Mouse (Mus musculus) Muller cell, postnatal 12 days (primary cell): ENCODE measurements at regions not wholly inside any gene's neighbourhood (a gene's known extent, or its start where the extent isn't known, plus 50 kb on each side); places are given as distances from the start of the nearest gene placed in this dataset.
"Not testable (repeated sequence)": the region's sequence is repeated elsewhere in the genome, so short reads cannot be mapped to it uniquely, and the experiment has no call there.

Experiments
- DNase-seq: peaks from one replicate; pipeline ENCODE4 v3.0.0-alpha.2; 2015; ENCODE audit errors: inconsistent ontology term

- DNase-seq: no peak
Measured at GRCm38 (mm10) chr16:15368383-15369163, 51.3 kb downstream of the Gm21897 start.

GRCm38 (mm10) chr16:15372844-15373243 lies 55.6 kb downstream of the Gm21897 start:
- DNase-seq: no peak

GRCm38 (mm10) chr16:15373961-15374360 lies 56.7 kb downstream of the Gm21897 start:
- DNase-seq: no peak

- no peak for DNase-seq
Measured at GRCm38 (mm10) chr16:15385557-15386240, 68.4 kb downstream of the Gm21897 start.

DNA sequence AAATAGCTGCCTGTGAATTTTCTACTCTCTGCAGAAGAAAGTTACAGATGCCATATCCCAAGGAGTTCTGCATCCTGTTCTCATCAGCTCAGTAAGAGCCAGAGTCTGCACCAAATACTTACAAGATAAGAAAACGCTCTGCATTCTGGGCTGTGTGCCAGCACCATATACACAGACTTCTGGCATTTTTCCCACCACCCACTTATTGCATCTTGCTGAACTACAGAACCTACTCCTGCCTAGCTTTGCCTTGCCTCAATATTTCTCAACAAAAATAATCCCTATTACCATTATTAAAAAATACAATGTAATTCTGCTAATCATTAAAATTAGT lies 69.0 kb downstream of the Gm21897 start:
- DNase-seq: no peak

DNA sequence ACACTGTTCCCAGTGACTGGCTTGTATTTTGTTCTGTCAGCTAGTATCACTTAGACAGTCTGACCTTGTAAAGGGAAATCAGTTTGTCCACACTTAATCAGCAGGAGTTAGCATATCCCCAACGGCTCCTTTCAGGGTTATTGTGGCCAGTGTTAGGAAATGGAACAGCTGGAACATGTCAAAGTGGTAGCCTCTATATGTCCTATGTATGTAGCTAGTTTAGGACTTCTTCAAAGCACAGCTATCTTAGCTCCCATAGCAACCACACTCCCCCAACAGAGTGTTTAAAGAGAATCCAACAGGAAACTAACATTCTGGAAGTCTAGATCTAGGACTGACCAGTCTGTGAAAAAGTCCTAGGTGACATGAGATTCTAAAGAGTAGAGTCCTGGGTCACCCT lies 72.6 kb downstream of the Gm21897 start:
- DNase-seq: no peak

GRCm38 (mm10) chr16:15430352-15430751 lies 113.1 kb downstream of the Gm21897 start:
- no peak for DNase-seq

DNA sequence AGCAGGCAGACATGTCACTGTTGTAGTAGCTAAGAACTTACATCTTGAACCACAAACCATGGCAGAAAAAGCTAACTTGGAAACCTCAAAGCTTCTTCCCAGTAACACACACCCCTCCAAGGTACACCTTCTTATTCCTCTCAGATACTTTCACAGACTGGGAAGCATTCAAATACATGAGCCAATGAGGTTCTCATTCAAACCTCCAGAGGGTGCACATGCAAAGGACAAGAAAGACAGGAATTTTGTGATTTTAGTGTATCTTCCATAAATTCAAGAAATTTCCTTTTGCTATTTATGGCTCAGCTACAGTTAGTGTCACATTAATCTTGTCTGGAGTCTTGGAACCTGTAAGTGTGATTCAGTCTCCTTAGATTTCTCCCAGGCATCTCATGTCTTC lies 115.4 kb downstream of the Gm21897 start:
- peak; percentile 1 for DNase-seq

DNA sequence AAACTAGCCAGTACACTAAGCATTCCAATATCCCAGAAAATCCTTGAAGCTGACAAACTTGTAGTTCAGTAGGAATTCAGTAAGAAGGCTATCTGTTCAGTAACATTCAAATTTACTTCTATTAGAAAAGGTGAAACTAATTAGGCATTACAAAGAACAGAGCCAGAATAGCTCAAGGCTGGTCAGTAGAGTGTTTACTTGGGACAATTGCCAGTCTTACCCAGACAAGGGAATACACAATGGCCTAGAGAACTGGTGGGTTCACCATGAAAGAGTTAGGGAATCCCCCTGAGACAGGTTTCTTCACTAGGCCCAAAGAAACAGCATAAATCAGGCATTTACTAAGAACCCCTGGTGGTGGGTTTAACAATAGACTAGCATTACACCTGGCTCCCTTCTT lies 145.6 kb downstream of the Gm21897 start:
- DNase-seq: not testable (repeated sequence)

GRCm38 (mm10) chr16:15473875-15474274 lies 156.6 kb downstream of the Gm21897 start:
- no peak for DNase-seq

DNA sequence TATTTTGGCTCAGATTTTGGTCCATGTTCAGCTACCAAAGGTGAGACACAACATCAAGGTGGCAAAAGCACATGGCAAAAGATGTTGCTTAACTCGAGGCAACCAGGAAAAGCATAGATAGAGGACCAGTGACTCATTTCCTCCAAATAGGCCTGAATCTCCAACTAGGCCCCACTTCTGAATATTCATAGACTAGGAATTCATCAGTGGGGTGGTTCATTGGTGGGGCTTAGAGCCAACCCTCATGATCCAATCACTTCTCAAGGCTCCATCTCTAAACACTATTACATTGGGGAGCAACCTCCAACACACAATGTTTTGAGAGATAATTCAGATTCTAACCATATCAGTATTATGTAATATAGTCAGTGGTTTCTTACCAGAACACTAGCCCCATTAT lies 161.6 kb downstream of the Gm21897 start:
- peak; percentile 8 for DNase-seq

GRCm38 (mm10) chr16:15491328-15491999 lies 174.2 kb downstream of the Gm21897 start:
- DNase-seq: no peak

GRCm38 (mm10) chr16:15493236-15493635 lies 176.0 kb downstream of the Gm21897 start:
- no peak for DNase-seq
